Mouse (Mus musculus): ENCODE results near the gene Ccdc9b.

The Ccdc9b gene

DNA sequence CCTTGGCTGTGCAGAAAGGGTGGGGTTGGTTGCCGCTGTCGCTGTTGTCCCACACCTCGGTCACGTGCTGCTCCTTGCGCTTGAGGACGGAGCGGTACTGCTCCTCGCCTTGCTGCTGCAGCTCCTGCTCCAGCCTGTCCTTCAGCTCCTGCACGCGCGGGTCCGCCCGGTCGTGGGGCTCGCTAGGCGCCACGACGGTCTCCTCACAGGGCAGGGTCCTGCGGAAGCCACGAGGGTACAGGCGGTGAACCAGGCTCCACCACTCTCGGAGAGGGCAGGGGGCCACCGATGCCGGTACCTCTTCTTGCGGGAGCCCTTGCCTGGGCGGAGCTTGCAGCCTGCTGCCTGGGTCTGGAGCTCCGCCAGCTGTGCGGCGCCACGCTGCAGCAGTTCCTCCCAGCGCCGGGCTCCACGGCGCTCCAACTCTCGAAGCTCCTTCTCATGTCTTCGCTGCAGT is 51.4 kb downstream of the Ccdc9b start:
- DNase-seq (ENCODE audit: low spot score) = peak; percentile 63

DNA sequence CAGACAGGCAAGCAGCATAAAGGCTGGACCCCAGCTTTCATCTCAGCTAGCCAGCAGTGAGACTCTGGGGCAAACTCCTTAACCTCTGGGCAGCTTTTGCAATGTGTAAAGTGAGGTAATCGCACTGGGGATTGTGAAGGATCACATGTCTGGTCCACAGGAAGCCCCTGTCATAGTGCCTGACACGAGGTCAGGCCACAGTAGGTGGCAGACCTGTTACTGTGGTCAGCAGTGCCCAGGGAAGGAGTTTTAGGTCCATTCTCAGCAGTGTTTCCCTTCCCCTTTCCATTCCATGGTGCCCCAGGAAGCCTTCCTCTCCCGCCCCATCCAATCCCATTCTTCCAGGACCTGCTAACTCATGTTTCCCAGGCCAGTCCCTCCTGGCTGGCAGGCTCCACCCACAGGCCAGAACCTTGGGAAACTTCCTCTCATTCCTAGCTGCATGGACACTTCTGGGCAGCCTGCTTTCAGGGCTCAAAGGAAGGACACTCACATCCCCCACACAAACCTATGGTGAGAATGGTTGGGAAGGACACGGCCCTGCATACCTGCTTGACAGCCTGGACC is 52.7 kb downstream of the Ccdc9b start:
- DNase-seq (ENCODE audit: low spot score) = no peak

DNA sequence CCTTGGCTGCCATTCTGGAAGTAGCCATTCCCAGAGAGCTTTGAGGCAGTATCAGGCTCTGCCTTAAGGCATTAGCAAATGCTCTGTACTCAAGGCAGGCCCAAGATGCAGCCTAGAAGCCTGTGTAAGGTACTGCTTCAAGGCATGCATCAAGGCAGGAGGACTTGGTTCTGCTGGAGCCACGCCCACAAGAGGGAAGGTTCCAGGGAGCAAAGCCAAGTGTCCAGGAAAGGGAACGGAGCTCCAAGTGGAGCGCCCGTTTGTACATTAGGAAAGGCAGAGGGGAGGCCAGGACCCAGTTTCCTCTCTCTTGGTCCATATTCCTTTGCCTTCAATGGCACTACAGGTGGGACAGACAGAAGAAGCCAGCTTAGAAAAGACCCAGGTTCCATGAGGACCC is 54.0 kb downstream of the Ccdc9b start:
- no peak for DNase-seq (ENCODE audit: low spot score)

DNA sequence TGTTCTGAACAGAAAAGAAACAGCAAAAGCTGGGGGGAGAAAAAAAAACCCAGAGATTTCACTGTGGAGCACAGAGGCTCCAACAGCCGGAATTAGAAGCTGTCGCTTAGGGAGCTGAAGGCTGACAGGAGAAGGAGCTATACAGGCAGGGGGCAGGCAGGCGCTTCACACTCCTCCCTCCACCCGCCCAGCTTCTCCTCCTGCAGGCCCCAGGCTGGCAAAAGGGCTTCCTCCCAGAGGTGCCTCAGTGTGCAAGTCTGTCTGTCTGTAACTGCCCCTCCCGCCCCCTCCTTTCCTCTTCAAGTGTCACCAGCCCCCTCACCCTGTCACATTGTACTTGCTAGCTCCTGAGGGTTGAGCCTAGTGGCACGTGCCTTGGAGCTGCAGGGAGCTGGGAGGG is 56.0 kb downstream of the Ccdc9b start:
- no peak for DNase-seq (ENCODE audit: low spot score)

Data from ovary, postnatal 36 days (tissue).